Mouse (Mus musculus) liver, adult 2 months (tissue): ENCODE measurements around the gene Gm12184.
"Not testable (repeated sequence)": the region's sequence is repeated elsewhere in the genome, so short reads cannot be mapped to it uniquely, and the experiment has no call there.

Experiments used
- CTCF ChIP-seq: fragments of 200-500 bp; IDR thresholded peaks from 2 replicates; pipeline ENCODE4 v1.5.1; 2011; ENCODE audit warnings: low read depth, low read length, control low read depth
- POLR2A ChIP-seq: fragments of 200-500 bp; IDR thresholded peaks from 2 replicates; pipeline ENCODE4 v1.6.1; 2011; ENCODE audit warnings: low read length, control low read depth; ENCODE audit not compliant: insufficient read depth; ENCODE audit errors: extremely low read depth

DNA sequence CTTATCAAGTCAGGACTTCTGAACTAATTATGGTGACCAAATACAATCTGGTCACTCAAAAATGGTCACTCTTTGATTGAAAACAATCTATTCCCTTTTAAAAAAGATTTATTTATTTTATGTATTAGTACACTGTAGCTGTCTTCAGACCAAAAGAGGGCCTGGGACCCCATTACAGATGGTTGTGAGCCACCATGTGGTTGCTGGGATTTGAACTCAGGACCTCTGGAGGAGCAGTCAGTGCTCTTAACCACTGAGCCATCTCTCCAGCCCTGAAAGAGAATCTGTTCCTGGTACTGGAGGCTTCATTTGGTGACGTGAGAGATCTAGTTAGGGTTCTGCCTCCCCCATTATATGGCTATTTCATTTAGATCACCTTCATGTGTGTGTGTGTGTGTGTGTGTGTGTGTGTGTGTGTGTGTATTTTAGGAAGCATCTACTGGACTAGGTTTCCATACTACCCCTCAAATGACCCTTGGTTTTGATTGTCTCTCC is 48.9 kb upstream of the Gm12184 start:
- not testable (repeated sequence) for TF ChIP-seq POLR2A, CTCF
